Mouse (Mus musculus) adrenal gland (tissue): ENCODE measurements around the gene Car11.
"Not testable (repeated sequence)": the region's sequence is repeated elsewhere in the genome, so short reads cannot be mapped to it uniquely, and the experiment has no call there.

Experiments used
- intact Hi-C: fragments of 180-260 bp; cut with DNase I; formaldehyde crosslinking; loops from one replicate; pipeline ENCODE4 v1.15.1; 2025
- long read RNA-seq, 2 experiments: library from polyadenylated mRNA; unstranded; transcript quantifications; one replicate each; pipeline ENCODE4 v2.0.0; 2020; ENCODE audit warnings: borderline replicate concordance in 1 of 2; ENCODE audit not compliant: insufficient replicate concordance in 1 of 2

The Car11 gene
- long read RNA-seq, experiment 1, partial matches to known transcripts: 1 of 6 reads
- long read RNA-seq, experiment 1, other reads (novel, unspliced or antisense): 2 of 6 reads
- long read RNA-seq, experiment 2, partial matches to known transcripts: 0 of 6 reads
- long read RNA-seq, experiment 2, other reads (novel, unspliced or antisense): 2 of 6 reads

- intact Hi-C loops: no loop called here
Measured at GRCm38 (mm10) chr7:45699523-45700141, at the start of gene Car11. Gene Car11 (plus strand): TSS chr7:45699843.

DNA sequence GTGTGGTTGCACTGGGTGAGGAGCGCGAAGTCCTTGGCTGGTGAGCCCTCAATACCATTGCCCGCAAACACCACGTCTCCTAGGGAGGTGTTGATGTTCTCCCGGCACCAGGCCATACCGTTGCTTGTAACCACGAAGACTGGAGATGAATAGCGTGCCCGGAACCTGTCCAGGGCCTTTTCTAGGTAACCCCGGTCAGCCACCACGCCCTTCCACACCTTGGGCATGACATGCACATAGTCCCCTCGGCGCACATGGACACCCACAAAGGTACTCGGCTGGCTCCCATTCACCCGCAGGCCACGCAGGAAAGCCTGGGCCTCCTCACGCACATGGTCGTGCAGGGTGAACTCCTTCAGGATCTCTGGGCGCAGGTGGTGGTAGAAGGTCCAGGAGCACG is 49.2 kb upstream of the Car11 start:
- intact Hi-C loops: not testable (repeated sequence)

GRCm38 (mm10) chr7:45654424-45655047 is 45.1 kb upstream of the Car11 start:
- intact Hi-C loops: no loop called here

GRCm38 (mm10) chr7:45660746-45661478 is 38.7 kb upstream of the Car11 start:
- intact Hi-C loops: no loop called here

- intact Hi-C loops: not testable (repeated sequence)
Measured at GRCm38 (mm10) chr7:45661702-45662101, 37.9 kb upstream of the Car11 start.

DNA sequence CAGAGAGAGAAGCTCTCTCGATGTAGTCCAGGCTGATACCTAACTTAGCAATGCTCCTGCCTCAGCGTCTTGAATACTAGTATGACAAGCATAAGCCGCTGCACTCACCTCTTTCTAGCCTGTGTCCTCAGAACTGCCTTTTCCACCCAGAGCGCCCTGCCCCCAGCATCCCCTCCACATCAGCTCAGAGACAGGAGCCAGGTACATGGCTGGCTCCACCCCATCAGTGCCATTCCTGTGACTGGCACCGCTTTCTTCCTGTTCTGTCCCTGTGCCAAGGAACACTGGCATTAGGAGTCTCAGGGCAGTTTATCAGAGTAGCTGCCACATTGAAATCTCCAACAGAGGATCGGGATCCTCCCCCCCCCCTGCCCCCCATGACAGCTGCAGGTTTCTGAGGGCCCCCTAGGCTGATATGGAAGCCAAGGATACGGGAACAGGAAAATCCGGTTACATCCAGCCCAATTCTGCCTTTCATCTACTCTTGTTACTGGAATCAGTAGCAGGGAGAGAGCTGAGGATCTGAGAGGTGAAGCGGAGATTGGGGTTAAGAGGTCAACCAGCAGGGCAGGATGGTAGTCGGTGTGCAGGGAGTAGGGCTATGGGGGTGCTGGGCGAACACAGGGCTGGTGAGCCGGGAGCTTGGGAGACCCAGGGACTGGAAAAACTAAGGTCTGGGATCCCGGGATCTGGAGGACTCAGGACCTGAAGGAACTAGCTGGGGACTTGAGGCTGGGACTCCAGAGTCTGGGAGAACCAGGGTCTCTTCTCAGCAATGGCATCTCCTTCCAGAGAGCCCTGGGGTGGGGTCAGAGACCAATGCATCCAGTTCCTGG is 34.1 kb upstream of the Car11 start:
- intact Hi-C loops: no loop called here

DNA sequence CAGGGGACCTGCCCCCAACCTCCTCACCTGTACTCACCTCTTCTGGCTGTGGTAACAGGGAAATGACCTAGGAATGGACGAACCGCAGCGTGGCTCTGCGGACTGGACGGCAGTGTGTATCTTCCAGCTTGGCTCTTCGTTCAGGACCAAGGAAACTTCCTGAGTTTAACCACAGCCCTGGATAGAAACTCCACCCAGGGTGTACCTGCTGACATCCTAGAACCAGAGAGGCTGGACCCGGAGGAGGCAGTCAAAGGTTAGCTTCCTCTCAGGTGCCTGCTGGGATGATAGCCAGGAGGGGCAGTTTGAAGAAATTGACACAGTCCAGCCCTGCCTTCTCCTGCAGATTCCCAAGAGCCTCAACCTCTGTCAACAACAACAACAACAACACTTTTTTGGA is 33.5 kb upstream of the Car11 start, which contains the start of gene Fut2:
Fut2 (minus strand) TSS at position 234 of the 400 bp plus-strand sequence.
- intact Hi-C loops: no loop called here

DNA sequence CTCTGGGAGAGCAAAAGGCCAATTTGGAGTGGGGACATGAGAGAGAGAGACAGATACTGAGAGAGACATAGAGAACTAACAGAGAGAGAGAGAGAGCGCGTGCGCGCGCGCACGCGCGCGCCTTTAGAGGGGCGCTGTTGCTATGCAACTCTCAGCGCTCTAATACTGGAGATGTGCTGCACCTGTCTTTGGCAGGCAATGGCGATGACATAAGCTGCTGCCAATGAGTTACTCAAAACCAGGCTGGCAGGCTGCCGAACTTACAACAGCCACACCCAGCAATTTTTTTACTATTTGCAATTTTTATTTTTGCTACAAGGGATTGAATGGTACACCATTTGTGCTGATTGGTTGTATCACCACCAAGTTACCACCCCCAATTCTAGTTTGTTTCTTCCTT is 31.9 kb upstream of the Car11 start:
- intact Hi-C loops: no loop called here

DNA sequence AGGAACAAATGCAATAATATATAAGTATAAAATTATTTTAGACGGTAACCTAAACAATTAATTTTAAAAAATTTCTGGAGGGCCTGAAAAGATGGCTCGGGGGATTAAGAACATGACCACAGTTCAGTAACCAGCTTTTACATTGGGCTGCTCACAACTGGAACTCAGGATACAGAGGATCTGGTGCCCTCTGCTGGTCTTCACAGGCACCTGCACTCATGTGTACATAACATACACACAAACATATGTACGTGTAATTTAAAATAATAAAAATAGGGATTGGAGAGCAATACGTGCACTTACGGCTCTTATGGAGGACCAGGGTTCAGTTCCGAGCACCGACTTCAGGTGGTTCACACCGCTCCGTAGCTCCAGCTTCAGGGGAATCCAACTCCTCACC is 30.7 kb upstream of the Car11 start:
- intact Hi-C loops: no loop called here

DNA sequence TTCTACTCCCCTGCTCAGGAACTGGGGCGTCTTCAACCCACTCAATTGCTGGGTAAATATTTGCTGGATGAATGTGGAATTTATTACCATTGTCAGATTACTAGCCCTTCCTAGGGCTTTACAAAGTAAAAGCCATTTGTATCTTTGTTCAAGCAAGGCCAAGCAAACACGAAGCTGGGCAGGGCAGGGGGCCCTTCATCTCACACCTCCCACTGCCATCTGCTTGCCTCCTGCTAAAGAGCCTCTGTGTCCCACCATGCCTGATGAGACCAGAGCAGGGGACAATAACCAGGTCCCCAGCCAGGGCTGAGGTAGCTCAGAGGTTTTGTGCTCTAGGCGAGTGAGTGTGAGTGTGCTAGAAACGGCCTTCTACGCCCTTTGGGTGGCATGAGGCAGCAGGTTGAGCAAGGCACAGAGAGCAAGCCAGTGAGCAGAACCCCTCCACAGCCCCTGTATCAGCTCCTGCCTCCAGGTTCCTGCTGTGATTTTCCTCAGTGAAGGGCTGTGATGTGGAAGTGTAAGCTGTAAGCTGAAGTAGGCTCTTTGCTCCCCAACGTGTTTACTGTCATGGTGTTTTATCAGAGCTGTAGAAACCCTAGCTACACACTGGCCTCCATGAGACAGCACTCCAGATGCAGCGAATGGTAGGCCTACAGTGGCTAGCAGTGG is 21.9 kb upstream of the Car11 start:
- intact Hi-C loops: no loop called here

DNA sequence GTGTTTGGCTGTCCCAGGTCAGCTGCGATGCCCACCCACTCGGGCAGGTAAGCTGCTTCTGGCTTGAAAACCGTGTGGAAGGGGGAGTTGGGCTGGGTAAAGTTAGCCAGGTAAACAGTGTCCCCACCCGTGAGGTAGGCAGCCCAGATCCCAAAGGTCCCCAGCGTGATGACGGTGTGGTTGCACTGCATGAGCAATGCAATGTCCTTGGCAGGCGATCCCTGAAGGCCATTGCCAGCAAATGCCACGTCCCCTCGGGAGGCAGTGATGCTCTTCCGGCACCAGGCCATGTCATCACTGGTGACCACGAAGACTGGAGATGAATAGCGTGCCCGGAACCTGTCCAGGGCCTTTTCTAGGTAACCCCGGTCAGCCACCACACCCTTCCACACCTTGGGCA is 21.1 kb upstream of the Car11 start:
- intact Hi-C loops: no loop called here

DNA sequence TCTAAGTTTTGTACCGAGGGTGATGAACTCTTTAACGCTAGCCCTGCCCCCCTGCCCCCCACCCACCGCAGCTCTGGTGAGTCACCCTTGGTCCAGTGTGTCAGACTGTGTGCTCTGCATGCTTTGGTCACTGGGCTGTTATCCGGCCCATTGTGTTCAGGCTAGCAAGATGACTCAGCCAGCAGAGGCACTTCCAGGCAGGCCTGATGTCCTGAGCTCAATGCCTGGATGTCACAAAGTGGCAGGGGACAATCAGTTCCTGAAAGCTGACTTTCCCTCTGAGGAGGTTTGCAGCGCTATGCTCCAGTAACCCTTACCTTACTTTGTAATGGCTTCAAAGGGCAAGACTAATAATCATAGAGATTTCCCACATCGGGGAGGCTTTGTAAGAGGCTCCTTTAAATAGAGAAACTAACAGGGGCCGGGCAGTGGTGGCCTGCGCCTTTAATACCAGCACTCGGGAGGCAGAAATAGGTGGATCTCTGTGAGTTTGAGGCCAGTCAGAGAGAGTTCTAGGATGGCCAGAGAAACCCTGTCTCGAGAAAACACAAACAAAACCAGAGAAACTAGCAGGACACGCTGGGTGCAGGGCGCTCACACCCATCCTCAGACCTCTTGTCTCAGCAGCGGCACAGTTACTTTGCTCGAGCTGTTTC is 19.5 kb upstream of the Car11 start:
- intact Hi-C loops: loop anchor here (5.0 kb wide), 2 partner anchors 38 to 88 kb away; no protein-coding TSS in a partner anchor

- intact Hi-C loops: loop anchor here (5.0 kb wide), 2 partner anchors 39 to 89 kb away; no protein-coding TSS in a partner anchor
Measured at GRCm38 (mm10) chr7:45681046-45681736, 18.5 kb upstream of the Car11 start.

DNA sequence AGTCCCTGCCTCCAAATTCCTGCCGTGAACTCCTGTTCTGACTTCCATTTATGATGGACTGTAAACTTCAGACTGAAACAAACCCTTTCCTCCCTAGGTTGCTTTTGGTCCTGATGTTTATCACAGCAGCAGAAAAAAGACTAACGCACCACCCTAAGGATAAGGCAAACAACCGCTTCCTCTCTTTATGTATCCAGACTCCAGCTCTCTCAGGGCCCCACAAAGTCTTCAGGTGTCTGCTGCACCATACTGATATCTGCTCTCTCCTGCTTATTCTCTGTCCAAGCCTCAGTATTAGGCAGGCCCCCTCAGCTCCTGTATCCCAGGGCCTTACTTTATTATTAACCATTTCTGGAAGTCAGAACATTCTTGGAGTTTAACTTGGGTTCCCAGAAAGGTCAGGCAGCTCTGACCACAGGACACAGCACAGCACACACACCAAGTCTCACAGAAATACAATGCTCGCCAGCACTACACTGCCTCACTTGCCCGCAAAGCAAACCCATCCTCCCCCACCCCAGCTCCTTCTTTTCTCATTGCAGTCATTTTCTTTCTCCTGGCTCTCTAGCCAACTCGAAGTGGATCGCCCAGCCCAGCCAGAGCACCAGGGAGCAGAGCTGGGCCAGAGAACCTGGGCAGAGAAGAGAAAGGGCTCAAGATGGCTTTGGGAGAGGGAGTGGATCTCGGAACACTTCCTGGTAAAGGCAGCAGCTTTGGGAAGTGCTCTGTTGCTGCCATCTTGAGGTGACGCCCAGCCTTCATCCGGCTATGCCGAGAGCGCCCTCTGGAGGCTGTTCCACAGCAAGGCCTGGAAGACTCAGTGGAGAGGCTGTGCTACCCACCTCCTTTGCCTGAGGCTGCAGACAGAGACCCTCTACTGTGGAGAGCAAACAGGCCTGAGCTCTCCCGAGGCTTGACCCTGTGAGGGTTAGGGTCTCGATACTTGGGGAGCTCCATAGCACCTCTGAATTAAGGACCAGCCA is 17.2 kb upstream of the Car11 start:
- intact Hi-C loops: loop anchor here (5.0 kb wide), 2 partner anchors 40 to 90 kb away; no protein-coding TSS in a partner anchor

DNA sequence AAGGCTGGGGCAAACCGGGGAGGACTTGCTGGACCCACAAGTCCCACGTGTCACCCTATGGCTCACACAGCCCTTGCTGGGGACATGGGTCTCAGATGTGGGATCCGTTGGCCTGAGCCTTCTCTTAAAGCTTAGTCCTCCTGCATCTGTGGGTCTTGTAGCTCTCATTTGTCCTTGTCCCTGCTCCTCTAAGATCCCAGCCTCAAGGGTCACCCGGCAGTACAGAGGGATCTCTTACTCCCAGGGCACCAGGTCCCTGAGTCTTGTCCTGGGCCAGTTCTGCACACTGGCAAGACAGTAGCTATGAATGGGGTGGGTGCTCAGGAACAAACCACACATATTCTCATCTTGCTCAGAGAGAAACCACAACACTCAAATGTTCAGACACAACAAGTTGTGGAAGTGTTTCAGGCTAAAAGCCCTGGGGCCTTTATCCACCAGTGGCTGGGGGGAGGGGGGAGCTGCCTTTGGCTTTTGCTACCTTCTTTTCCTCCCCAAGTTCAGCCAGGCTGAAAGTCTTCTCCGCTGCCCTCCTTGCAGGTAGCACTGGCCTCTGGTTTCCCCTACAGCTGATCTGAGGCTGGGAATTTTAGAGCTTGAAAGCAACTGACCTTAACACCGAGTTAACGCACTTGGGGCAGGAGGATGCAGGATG is 16.1 kb upstream of the Car11 start, which contains the start of gene Ntn5:
Ntn5 (plus strand) TSS at position 627 of the 655 bp plus-strand sequence.
- intact Hi-C loops: loop anchor here (5.0 kb wide), 2 partner anchors 41 to 91 kb away; no protein-coding TSS in a partner anchor

DNA sequence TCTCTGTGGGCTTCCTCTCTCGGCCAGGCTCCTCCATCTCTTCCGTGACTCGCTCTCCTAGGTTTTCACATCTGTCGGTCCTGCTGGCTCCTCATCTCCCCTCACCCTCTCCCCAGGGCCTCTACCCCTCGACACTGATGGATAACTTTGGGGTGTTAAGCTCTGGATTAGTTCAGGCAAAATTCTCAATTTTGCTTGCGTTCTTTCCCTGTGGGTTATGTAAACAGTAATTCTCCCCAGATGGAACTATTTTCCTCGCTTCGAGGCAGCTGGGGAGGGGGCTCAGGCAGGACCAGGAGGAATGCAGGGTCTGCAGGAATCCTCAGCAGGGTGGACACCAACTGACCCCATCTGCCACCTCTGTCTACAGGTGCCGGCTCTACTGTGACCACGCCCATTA is 13.8 kb upstream of the Car11 start:
- intact Hi-C loops: no loop called here

- intact Hi-C loops: no loop called here
Measured at GRCm38 (mm10) chr7:45686841-45687240, 12.8 kb upstream of the Car11 start.
